Mouse (Mus musculus): ENCODE results near the gene Gm14137. TPM values are rescaled to one million over a fixed set of nuclear protein-coding genes. Genes with fewer than 3 reads are reported as not detected.
A peak's percentile ranks its signal among the peaks of the same experiment; 100 is the strongest.

Gene Gm14137
- polyA plus RNA-seq, 1 experiment from 2014 or later = 0.35 TPM

- H3K4me1 ChIP-seq (ENCODE audit: control insufficient read depth, insufficient read depth, low read length) = no peaks in the 10 kb centered on the region
- no peaks in the 10 kb centered on the region for H3K9me3 ChIP-seq (ENCODE audit: control insufficient read depth, low read length)
- peak within 1 kb of the TSS; percentile 51; the same call in 1 of the 2 replicates for H3K9ac ChIP-seq (ENCODE audit: low read length)
- no peak within 1 kb of the TSS for H3K27ac ChIP-seq (replicated peaks; ENCODE audit: low read depth, low read length)
- H3K4me3 ChIP-seq (ENCODE audit: low read depth, low read length) = peak within 1 kb of the TSS; percentile 47
- ATAC-seq (ENCODE audit: insufficient number of reproducible peaks, low FRiP score, low TSS enrichment, low read depth) = peak; percentile 80
- peaks cover 9% of the 10 kb centered on the region for H3K27me3 ChIP-seq (ENCODE audit: control insufficient read depth, insufficient read depth, low read length)
- WGBS = under 1% methylated on average over 60 of the region's 60 CpGs
- DNase-seq (ENCODE audit: low spot score) = peak; percentile 74
- H3K4me2 ChIP-seq (ENCODE audit: low read depth, severe bottlenecking) = peak within 1 kb of the TSS; percentile 95
- H3K36me3 ChIP-seq (ENCODE audit: control insufficient read depth, insufficient read depth, low read length) = no peaks in the 10 kb centered on the region
Observed at GRCm38 (mm10) chr2:119166901-119167865, 7.1 kb upstream of the Gm14137 start, which contains the start of gene Gchfr. Gene Gchfr (plus strand): TSS chr2:119167773.

GRCm38 (mm10) chr2:119167866-119168256 is 6.4 kb upstream of the Gm14137 start:
- 0 out of 2 replicates have a peak, but pooled peaks have one; percentile 23 for ATAC-seq (ENCODE audit: insufficient number of reproducible peaks, low FRiP score, low TSS enrichment, low read depth)

GRCm38 (mm10) chr2:119170282-119170681 is 4.0 kb upstream of the Gm14137 start:
- ATAC-seq (ENCODE audit: insufficient number of reproducible peaks, low FRiP score, low TSS enrichment, low read depth) (no peak), DNase-seq (ENCODE audit: low spot score) (no peak)
- H3K4me2 ChIP-seq (ENCODE audit: low read depth, severe bottlenecking) = no peak overlapping the region
- H3K36me3 ChIP-seq (ENCODE audit: control insufficient read depth, insufficient read depth, low read length) = no peaks in the 10 kb centered on the region
- H3K27ac ChIP-seq (replicated peaks; ENCODE audit: low read depth, low read length) = no peak overlapping the region
- 80% methylated on average over 2 of the region's 2 CpGs for WGBS
- H3K4me1 ChIP-seq (ENCODE audit: control insufficient read depth, insufficient read depth, low read length) = peaks cover 16% of the 10 kb centered on the region
- no peaks in the 10 kb centered on the region for H3K9me3 ChIP-seq (ENCODE audit: control insufficient read depth, low read length)
- H3K4me3 ChIP-seq (ENCODE audit: low read depth, low read length) = no peak overlapping the region
- H3K9ac ChIP-seq (ENCODE audit: low read length) = no peak overlapping the region
- H3K27me3 ChIP-seq (ENCODE audit: control insufficient read depth, insufficient read depth, low read length) = peaks cover 9% of the 10 kb centered on the region

More at GRCm38 (mm10) chr2:119167866-119168256, 6.4 kb upstream of the Gm14137 start:
- Histone ChIP-seq H3K4me3 (ENCODE audit: low read depth, low read length) (peak overlapping the region; percentile 47), H3K27ac (replicated peaks; ENCODE audit: low read depth, low read length) (no peak overlapping the region), H3K4me2 (ENCODE audit: low read depth, severe bottlenecking) (peak overlapping the region; percentile 95), H3K27me3 (ENCODE audit: control insufficient read depth, insufficient read depth, low read length) (peaks cover 9% of the 10 kb centered on the region), H3K9me3 (ENCODE audit: control insufficient read depth, low read length) (no peaks in the 10 kb centered on the region), H3K36me3 (ENCODE audit: control insufficient read depth, insufficient read depth, low read length) (no peaks in the 10 kb centered on the region), H3K9ac (ENCODE audit: low read length) (peak overlapping the region; percentile 51; the same call in 1 of the 2 replicates), H3K4me1 (ENCODE audit: control insufficient read depth, insufficient read depth, low read length) (peaks cover 3% of the 10 kb centered on the region)
- DNase-seq (ENCODE audit: low spot score) = no peak
- WGBS = 4% methylated on average over 26 of the region's 26 CpGs

- Histone ChIP-seq H3K4me3 (ENCODE audit: low read depth, low read length) (no peak overlapping the region), H3K36me3 (ENCODE audit: control insufficient read depth, insufficient read depth, low read length) (no peaks in the 10 kb centered on the region), H3K4me1 (ENCODE audit: control insufficient read depth, insufficient read depth, low read length) (peaks cover 16% of the 10 kb centered on the region), H3K9me3 (ENCODE audit: control insufficient read depth, low read length) (no peaks in the 10 kb centered on the region), H3K9ac (ENCODE audit: low read length) (no peak overlapping the region), H3K27ac (replicated peaks; ENCODE audit: low read depth, low read length) (no peak overlapping the region), H3K27me3 (ENCODE audit: control insufficient read depth, insufficient read depth, low read length) (peaks cover 4% of the 10 kb centered on the region; the same call in 1 of the 2 replicates), H3K4me2 (ENCODE audit: low read depth, severe bottlenecking) (no peak overlapping the region)
- WGBS = 72% methylated on average over 8 of the region's 8 CpGs
- ATAC-seq (ENCODE audit: insufficient number of reproducible peaks, low FRiP score, low TSS enrichment, low read depth) (no peak), DNase-seq (ENCODE audit: low spot score) (no peak)
Observed at GRCm38 (mm10) chr2:119171574-119171973, 2.7 kb upstream of the Gm14137 start.

- WGBS = 87% methylated on average over 7 of the region's 7 CpGs
- H3K27me3 ChIP-seq (ENCODE audit: control insufficient read depth, insufficient read depth, low read length) = 0 out of 2 replicates have a peak, but pooled peaks cover 2% of the 10 kb centered on the region
- H3K36me3 ChIP-seq (ENCODE audit: control insufficient read depth, insufficient read depth, low read length) = no peaks in the 10 kb centered on the region
- ATAC-seq (ENCODE audit: insufficient number of reproducible peaks, low FRiP score, low TSS enrichment, low read depth) (no peak), DNase-seq (ENCODE audit: low spot score) (no peak)
- peaks cover 16% of the 10 kb centered on the region for H3K4me1 ChIP-seq (ENCODE audit: control insufficient read depth, insufficient read depth, low read length)
- H3K9ac ChIP-seq (ENCODE audit: low read length) = no peak overlapping the region
- H3K27ac ChIP-seq (replicated peaks; ENCODE audit: low read depth, low read length) = no peak overlapping the region
- H3K9me3 ChIP-seq (ENCODE audit: control insufficient read depth, low read length) = no peaks in the 10 kb centered on the region
- no peak overlapping the region for H3K4me2 ChIP-seq (ENCODE audit: low read depth, severe bottlenecking)
- H3K4me3 ChIP-seq (ENCODE audit: low read depth, low read length) = no peak overlapping the region
Observed at GRCm38 (mm10) chr2:119172446-119172845, 1.9 kb upstream of the Gm14137 start.

GRCm38 (mm10) chr2:119172862-119173576 is 1.3 kb upstream of the Gm14137 start:
- Histone ChIP-seq H3K27me3 (ENCODE audit: control insufficient read depth, insufficient read depth, low read length) (0 out of 2 replicates have a peak, but pooled peaks cover 2% of the 10 kb centered on the region), H3K9ac (ENCODE audit: low read length) (no peak overlapping the region; the same call in 1 of the 2 replicates), H3K27ac (replicated peaks; ENCODE audit: low read depth, low read length) (no peak overlapping the region), H3K4me3 (ENCODE audit: low read depth, low read length) (no peak overlapping the region), H3K4me1 (ENCODE audit: control insufficient read depth, insufficient read depth, low read length) (peaks cover 16% of the 10 kb centered on the region), H3K9me3 (ENCODE audit: control insufficient read depth, low read length) (no peaks in the 10 kb centered on the region), H3K4me2 (ENCODE audit: low read depth, severe bottlenecking) (no peak overlapping the region), H3K36me3 (ENCODE audit: control insufficient read depth, insufficient read depth, low read length) (no peaks in the 10 kb centered on the region)
- 18% methylated on average over 13 of the region's 13 CpGs for WGBS
- DNase-seq (ENCODE audit: low spot score) (no peak), ATAC-seq (ENCODE audit: insufficient number of reproducible peaks, low FRiP score, low TSS enrichment, low read depth) (no peak)

- WGBS = 59% methylated on average over 14 of the region's 14 CpGs
- Histone ChIP-seq H3K4me3 (ENCODE audit: low read depth, low read length) (no peak overlapping the region), H3K36me3 (ENCODE audit: control insufficient read depth, insufficient read depth, low read length) (peaks cover 5% of the 10 kb centered on the region; the same call in 1 of the 2 replicates), H3K9ac (ENCODE audit: low read length) (no peak overlapping the region), H3K4me1 (ENCODE audit: control insufficient read depth, insufficient read depth, low read length) (peaks cover 16% of the 10 kb centered on the region), H3K9me3 (ENCODE audit: control insufficient read depth, low read length) (no peaks in the 10 kb centered on the region), H3K27me3 (ENCODE audit: control insufficient read depth, insufficient read depth, low read length) (no peaks in the 10 kb centered on the region), H3K4me2 (ENCODE audit: low read depth, severe bottlenecking) (no peak overlapping the region), H3K27ac (replicated peaks; ENCODE audit: low read depth, low read length) (no peak overlapping the region)
- ATAC-seq (ENCODE audit: insufficient number of reproducible peaks, low FRiP score, low TSS enrichment, low read depth) = no peak
- DNase-seq (ENCODE audit: low spot score) = no peak
Observed at GRCm38 (mm10) chr2:119174866-119175265, 557 bp downstream of the Gm14137 start.

- ATAC-seq (ENCODE audit: insufficient number of reproducible peaks, low FRiP score, low TSS enrichment, low read depth) = no peak
- Histone ChIP-seq H3K9me3 (ENCODE audit: control insufficient read depth, low read length) (no peaks in the 10 kb centered on the region), H3K9ac (ENCODE audit: low read length) (no peak overlapping the region), H3K27ac (replicated peaks; ENCODE audit: low read depth, low read length) (no peak overlapping the region), H3K36me3 (ENCODE audit: control insufficient read depth, insufficient read depth, low read length) (peaks cover 5% of the 10 kb centered on the region; the same call in 1 of the 2 replicates), H3K4me1 (ENCODE audit: control insufficient read depth, insufficient read depth, low read length) (peaks cover 16% of the 10 kb centered on the region), H3K27me3 (ENCODE audit: control insufficient read depth, insufficient read depth, low read length) (no peaks in the 10 kb centered on the region), H3K4me2 (ENCODE audit: low read depth, severe bottlenecking) (no peak overlapping the region), H3K4me3 (ENCODE audit: low read depth, low read length) (no peak overlapping the region)
- WGBS = 66% methylated on average over 6 of the region's 6 CpGs
- no peak for DNase-seq (ENCODE audit: low spot score)
Observed at GRCm38 (mm10) chr2:119175614-119176013, 1.3 kb downstream of the Gm14137 start.

All from limb, embryonic 11.5 days (tissue).